Mouse (Mus musculus) Muller cell, postnatal 12 days (primary cell): ENCODE data around the gene Vps29.

Experiments used
- DNase-seq: peaks from one replicate; pipeline ENCODE4 v3.0.0-alpha.2; 2015; ENCODE audit errors: inconsistent ontology term

The Vps29 gene

GRCm38 (mm10) chr5:122336554-122337294 lies 17.4 kb upstream of the Vps29 start:
- no peak for DNase-seq

GRCm38 (mm10) chr5:122342874-122343273 lies 11.3 kb upstream of the Vps29 start:
- DNase-seq: no peak

GRCm38 (mm10) chr5:122343768-122344167 lies 10.4 kb upstream of the Vps29 start:
- no peak for DNase-seq

- DNase-seq: peak; percentile 44
These were observed 9.9 kb upstream of the Vps29 start for GRCm38 (mm10) chr5:122344260-122344659.

- DNase-seq: no peak
These were observed 8.4 kb upstream of the Vps29 start for GRCm38 (mm10) chr5:122345777-122346176.

GRCm38 (mm10) chr5:122354492-122355067 lies 411 bp downstream of the Vps29 start:
- DNase-seq: no peak

GRCm38 (mm10) chr5:122371591-122372191 lies 17.5 kb downstream of the Vps29 start, which contains the start of gene Gpn3:
Gene Gpn3 (plus strand): TSS chr5:122371876.
- DNase-seq: no peak

GRCm38 (mm10) chr5:122372192-122372769 lies 18.1 kb downstream of the Vps29 start, which contains the start of gene Fam216a:
Gene Fam216a (minus strand): TSS chr5:122372364.
- DNase-seq: peak; percentile 98

- no peak for DNase-seq
These were observed 18.7 kb downstream of the Vps29 start for GRCm38 (mm10) chr5:122372878-122373277.

- no peak for DNase-seq
These were observed 23.1 kb downstream of the Vps29 start for GRCm38 (mm10) chr5:122377101-122377833.

GRCm38 (mm10) chr5:122378171-122378570 lies 24.0 kb downstream of the Vps29 start:
- DNase-seq: no peak

GRCm38 (mm10) chr5:122379374-122380155 lies 25.4 kb downstream of the Vps29 start:
- peak; percentile 65 for DNase-seq

- DNase-seq: no peak
These were observed 35.8 kb downstream of the Vps29 start for GRCm38 (mm10) chr5:122390006-122390405.

- DNase-seq: no peak
These were observed 36.5 kb downstream of the Vps29 start for GRCm38 (mm10) chr5:122390671-122391070.

- DNase-seq: no peak
These were observed 37.1 kb downstream of the Vps29 start for GRCm38 (mm10) chr5:122391178-122391785.

- DNase-seq: peak; percentile 91
These were observed 37.6 kb downstream of the Vps29 start, which contains the start of gene Arpc3 for GRCm38 (mm10) chr5:122391786-122392180. Gene Arpc3 (plus strand): TSS chr5:122391878.

GRCm38 (mm10) chr5:122392227-122393004 lies 38.2 kb downstream of the Vps29 start:
- peak; percentile 45 for DNase-seq

GRCm38 (mm10) chr5:122393887-122394286 lies 39.7 kb downstream of the Vps29 start:
- peak; percentile 44 for DNase-seq

GRCm38 (mm10) chr5:122396791-122397190 lies 42.6 kb downstream of the Vps29 start:
- DNase-seq: no peak

- DNase-seq: no peak
These were observed 43.3 kb downstream of the Vps29 start for GRCm38 (mm10) chr5:122397495-122397894.
